Mouse (Mus musculus) thymus, adult 2 months (tissue): Measurements from ENCODE around the gene Mup15. TPM values are rescaled to one million over a fixed set of nuclear protein-coding genes. Genes with fewer than 3 reads are reported as not detected.
"Not testable (repeated sequence)": the region's sequence is repeated elsewhere in the genome, so short reads cannot be mapped to it uniquely, and the experiment has no call there.

Experiments used
- DNase-seq: peaks from one replicate; pipeline ENCODE4 v3.0.0; 2021
- H3K27ac ChIP-seq: fragments of 200-500 bp; 2 replicates; pipeline ENCODE4 v1.5.1; 2012; ENCODE audit warnings: low read length, control low read depth; ENCODE audit not compliant: control insufficient read depth, insufficient read depth
- H3K27me3 ChIP-seq: fragments of 200-500 bp; 2 replicates; pipeline ENCODE4 v1.6.1; 2012; ENCODE audit warnings: mild to moderate bottlenecking, low read length, moderate library complexity, mixed read lengths; ENCODE audit not compliant: control insufficient read depth, insufficient read depth
- H3K36me3 ChIP-seq: fragments of 200-500 bp; 2 replicates; pipeline ENCODE4 v1.6.1; 2012; ENCODE audit warnings: mild to moderate bottlenecking, low read length, moderate library complexity; ENCODE audit not compliant: control insufficient read depth, insufficient read depth
- H3K4me1 ChIP-seq: fragments of 200-500 bp; replicated peaks from 2 replicates; pipeline ENCODE4 v1.6.1; 2012; ENCODE audit warnings: low read length; ENCODE audit not compliant: control insufficient read depth, insufficient read depth
- H3K4me3 ChIP-seq: fragments of 200-500 bp; 2 replicates; pipeline ENCODE4 v1.5.1; 2012; ENCODE audit warnings: mild to moderate bottlenecking, low read length, control low read depth, moderate library complexity; ENCODE audit not compliant: control insufficient read depth, insufficient read depth
- WGBS: fragments of 180-500 bp; shearing (Covaris S2); methylation state at CpG from one replicate; pipeline ENCODE4 v1.1.7; 2018; 5-methylcytosine and 5-hydroxymethylcytosine counted together
- polyA plus RNA-seq: library from polyadenylated mRNA; depleted of rRNA; stranded (reverse); fragments of >200 nt; gene quantifications from 2 replicates; pipeline ENCODE4 v1.2.3, GENCODE M21; 2012; rRNA removed

Gene Mup15
- not detected in 2 replicates for polyA plus RNA-seq

- DNase-seq, H3K36me3 ChIP-seq: not testable (repeated sequence)
- no CpG with 5 or more reads among the region's 4 CpGs for WGBS
Observed at GRCm38 (mm10) chr4:61439643-61440042, at the start of gene Mup15. Gene Mup15 (minus strand): TSS chr4:61439743.

More at GRCm38 (mm10) chr4:61439643-61440042, at the start of gene Mup15:
- not testable (repeated sequence) for H3K27ac ChIP-seq, H3K27me3 ChIP-seq, H3K4me3 ChIP-seq, H3K4me1 ChIP-seq

Other genes with a start within 250 kb of the Mup15 start
- gene Mup13, start 211.5 kb downstream of the Mup15 start, polyA plus RNA-seq = not detected in 2 replicates
- gene Mup14, start 135.7 kb downstream of the Mup15 start, polyA plus RNA-seq = 0.64 TPM in 1 of 2 replicates, not detected in the other
- not detected in 2 replicates for gene Mup16, start 79.8 kb upstream of the Mup15 start, polyA plus RNA-seq
- gene Mup17, start 156.1 kb upstream of the Mup15 start, polyA plus RNA-seq = 0.24 TPM in 1 of 2 replicates, not detected in the other
- not detected in 2 replicates for gene Mup18, start 234.4 kb upstream of the Mup15 start, polyA plus RNA-seq